Mouse (Mus musculus) granulocyte monocyte progenitor cell, adult 5-6 weeks (primary cell): ENCODE data around the gene Prr15l. TPM values are rescaled to one million over a fixed set of nuclear protein-coding genes. Genes with fewer than 3 reads are reported as not detected.

ENCODE experiments used
- ATAC-seq: replicated peaks from 2 replicates; pipeline ENCODE4 v1.8.0; 2016; ENCODE audit warnings: mild to moderate bottlenecking, moderate TSS enrichment, inconsistent platforms; ENCODE audit not compliant: poor library complexity, severe bottlenecking
- total RNA-seq, 2 experiments: library from RNA; stranded (forward) in 1 of 2; stranded (reverse) in 1 of 2; fragments of 200-712, 200-1000 nt in 1 of 2; fragments of >200 nt in 1 of 2; fragmentation: Nextera tagmentation in 1 of 2; gene quantifications; 2 replicates each; pipeline ENCODE4 v1.2.3; 2014 to 2017

The Prr15l gene
- total RNA-seq, 2 experiments from 2014 or later = 0.67 TPM; not detected in 1

GRCm38 (mm10) chr11:96916885-96917396 lies 11.0 kb upstream of the Prr15l start:
- no peak for ATAC-seq

DNA sequence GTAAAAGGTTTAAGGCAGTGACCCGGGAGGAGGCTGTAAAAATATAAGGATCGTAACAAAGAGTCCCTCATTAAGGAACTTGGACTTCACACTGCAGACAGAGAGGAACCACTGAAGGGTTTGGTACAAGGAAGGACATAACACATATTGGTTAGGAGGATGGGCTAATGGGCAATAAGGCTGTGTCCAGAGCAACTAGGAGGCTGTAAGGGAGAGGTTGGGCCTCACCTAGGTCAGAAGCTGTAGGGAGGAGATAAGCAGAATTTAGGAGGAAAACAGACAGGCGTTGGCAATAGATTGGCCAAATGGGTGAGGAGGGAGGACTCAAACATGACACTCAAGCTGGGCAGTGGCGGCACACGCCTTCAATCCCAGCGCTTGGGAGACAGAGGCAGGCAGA lies 10.5 kb upstream of the Prr15l start:
- no peak for ATAC-seq

DNA sequence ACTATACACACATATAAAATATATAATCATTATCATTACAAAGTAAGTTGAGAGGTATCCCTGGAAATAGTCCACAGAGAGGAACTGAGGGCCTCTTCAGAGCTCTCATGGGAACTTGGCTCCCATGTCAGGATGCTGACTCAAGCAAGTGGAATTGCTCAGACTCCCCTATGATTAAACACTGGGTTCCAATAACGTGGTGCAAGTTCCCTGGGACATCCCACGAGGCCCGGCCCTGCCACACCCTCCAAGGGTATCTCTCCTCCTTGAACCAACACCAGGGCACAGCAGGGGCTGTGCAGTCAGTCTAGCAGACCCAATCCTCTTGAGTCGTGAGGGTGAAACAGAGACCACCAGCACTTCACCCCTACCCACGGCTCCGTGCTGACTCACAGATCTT lies 8.9 kb upstream of the Prr15l start:
- no peak for ATAC-seq

- ATAC-seq = peak; percentile 74
Observed at GRCm38 (mm10) chr11:96924861-96925260, 3.0 kb upstream of the Prr15l start.

DNA sequence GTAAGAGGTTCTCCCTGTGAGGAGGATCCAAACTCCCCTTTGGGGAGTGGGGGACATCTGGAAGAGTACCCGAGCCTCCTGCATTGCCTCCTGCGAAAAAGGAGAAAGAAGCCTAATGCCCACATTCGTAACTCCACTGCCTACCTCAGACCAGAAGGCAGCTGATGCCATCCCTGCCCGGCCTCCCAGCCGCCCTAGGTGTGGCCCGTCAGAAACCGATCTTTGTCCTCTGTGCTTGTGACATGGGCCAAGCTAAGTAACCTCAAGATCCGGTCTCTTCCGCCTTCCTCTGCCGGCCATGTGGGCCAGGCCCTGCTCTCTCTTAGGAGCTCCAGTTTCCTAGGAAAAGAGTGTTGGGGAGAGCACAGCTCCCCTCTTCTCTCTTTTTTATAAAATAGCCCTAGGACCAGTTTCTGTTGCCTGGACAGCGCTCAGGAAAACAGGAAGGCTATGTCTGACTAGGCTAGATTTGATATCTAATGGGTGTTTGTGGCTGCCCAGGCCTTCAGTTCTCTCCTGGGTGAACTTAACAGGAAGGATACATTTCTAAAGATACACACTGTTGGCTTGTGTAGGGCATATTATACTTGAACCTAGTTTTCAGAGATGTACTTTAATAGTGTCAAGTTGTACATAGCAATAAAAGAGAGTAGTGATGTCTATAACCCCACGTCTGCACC lies 2.3 kb upstream of the Prr15l start:
- peak; percentile 25; the same call in 1 of the 2 replicates for ATAC-seq

- ATAC-seq = no peak
Observed at GRCm38 (mm10) chr11:96926587-96926986, 1.3 kb upstream of the Prr15l start.

- no peak for ATAC-seq
Observed at GRCm38 (mm10) chr11:96928691-96929090, 787 bp downstream of the Prr15l start.

DNA sequence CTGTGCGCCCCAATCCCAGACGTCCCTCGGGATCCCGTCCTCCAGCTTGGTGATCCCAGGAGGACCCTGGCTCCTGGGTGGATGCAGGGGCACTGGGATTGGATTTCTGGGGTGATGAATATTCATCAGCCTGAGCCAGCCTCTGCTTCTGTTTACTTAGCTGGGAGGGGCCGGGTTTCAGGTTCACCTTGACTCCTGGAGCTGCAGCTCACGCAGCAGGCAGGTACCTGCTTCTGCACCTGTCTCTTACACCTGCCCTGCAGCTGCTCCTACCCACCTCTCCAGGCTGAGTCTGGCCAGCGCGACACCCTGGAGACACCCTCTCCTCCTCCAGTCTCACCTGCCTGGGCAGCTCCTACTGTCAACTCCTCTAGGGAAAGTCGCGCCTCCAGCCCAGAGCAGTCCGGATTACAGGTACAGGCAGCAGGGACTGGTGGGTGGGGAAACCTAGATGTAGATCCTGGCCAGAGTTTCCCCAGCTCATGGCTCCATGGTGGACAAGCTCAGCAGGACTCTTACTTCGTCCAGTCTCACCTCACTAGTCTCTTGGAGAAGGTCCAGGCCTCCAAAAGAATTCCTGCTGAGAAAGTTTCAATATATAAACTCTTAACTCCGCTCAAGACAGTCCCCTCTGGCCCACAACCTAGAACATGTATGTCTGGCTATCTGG lies 1.3 kb downstream of the Prr15l start:
- ATAC-seq = no peak

DNA sequence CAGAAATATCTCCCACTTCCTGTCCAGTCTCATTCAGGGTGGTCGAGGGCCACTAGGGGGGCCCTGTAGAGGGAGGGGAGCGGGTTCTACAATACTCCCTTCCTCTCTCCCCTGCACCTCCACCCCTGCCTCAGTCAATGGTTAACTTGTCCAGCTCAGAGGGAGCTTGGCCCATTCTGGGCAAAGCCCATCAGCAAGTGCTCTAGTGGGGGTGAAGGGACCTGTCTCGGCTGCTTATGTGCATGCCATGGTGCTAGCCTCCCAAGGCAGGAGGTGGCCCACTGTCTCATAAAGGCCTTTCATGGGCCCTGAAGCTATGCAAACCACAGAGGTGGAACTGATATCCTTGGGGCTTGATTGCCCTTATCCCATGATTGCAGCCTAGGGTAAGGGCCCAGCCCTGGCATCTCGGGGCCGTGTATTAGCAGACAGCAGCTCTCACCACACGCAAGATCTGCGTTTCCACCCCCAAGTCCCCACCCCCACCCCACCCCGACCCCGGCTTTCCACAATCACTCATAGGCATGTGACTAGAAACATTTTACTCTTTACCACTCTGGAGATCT lies 1.9 kb downstream of the Prr15l start:
- ATAC-seq = no peak

- ATAC-seq = no peak
Observed at GRCm38 (mm10) chr11:96931327-96932062, 3.6 kb downstream of the Prr15l start.

- peak; percentile 8; the same call in 1 of the 2 replicates for ATAC-seq
Observed at GRCm38 (mm10) chr11:96933562-96934276, 5.8 kb downstream of the Prr15l start.

GRCm38 (mm10) chr11:96934921-96935356 lies 7.0 kb downstream of the Prr15l start:
- peak; percentile 92 for ATAC-seq

GRCm38 (mm10) chr11:96935872-96936650 lies 8.2 kb downstream of the Prr15l start:
- no peak for ATAC-seq

- ATAC-seq = peak; percentile 48; the same call in 1 of the 2 replicates
Observed at GRCm38 (mm10) chr11:96937549-96938425, 9.9 kb downstream of the Prr15l start.

DNA sequence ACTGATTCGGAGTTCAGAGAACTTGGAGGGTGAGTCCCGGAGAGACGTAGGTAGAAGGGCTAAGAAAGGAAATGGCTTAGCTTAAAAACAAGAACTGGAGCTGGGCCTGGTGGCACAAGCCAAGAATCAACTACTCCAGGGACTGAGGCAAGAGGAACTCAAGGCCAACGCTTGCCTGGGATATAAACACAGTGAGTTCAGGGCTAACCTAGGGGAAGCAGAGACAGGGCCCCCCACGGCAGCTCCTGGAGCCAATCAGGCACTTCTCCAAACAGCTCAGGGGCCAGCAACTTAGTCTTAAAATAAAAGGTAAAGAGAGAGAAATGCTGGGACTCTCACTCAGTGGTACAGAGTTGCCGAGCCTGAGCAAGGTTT lies 10.5 kb downstream of the Prr15l start:
- ATAC-seq = no peak

DNA sequence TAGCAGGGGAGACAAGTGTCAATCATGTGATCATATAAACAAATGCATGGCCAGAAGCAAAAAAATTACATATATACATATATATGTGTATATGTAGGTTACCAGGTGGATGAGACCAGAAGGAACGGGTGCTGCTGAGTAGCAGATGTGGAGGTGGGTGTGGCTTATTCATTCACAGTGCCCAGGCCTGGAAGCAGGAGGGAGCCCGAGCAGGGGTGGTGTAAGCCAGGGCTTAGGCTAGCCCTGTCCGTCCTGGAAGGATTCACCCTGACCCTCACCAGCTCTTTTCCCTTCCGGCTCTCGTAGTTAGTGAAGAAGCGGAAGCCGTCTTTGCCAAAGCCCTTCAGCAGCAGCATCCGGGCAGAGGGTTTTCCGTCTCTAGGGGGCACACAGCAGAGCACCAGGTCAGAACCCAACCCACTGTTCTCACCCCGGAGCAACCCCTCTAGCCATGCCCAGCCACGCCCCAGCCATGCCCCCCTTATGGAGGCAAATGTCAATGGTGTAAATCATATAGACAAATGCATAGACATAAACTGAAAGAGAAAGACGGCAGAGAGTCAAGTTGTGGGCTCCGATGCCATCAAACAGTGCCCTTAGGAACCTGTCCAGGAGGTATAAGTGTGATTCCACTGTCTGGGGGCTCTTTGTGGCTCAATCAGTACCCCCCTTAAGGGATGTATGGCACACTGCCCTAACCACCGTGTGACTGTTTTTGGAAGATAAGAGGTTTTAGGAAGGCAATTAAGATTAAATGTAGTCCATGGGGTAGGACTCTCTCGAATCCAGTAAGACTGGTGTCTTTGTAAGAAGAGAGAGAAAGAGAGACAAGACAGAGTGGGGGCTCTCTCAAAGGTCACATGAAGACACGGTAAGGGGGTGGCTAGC lies 12.9 kb downstream of the Prr15l start:
- no peak for ATAC-seq

DNA sequence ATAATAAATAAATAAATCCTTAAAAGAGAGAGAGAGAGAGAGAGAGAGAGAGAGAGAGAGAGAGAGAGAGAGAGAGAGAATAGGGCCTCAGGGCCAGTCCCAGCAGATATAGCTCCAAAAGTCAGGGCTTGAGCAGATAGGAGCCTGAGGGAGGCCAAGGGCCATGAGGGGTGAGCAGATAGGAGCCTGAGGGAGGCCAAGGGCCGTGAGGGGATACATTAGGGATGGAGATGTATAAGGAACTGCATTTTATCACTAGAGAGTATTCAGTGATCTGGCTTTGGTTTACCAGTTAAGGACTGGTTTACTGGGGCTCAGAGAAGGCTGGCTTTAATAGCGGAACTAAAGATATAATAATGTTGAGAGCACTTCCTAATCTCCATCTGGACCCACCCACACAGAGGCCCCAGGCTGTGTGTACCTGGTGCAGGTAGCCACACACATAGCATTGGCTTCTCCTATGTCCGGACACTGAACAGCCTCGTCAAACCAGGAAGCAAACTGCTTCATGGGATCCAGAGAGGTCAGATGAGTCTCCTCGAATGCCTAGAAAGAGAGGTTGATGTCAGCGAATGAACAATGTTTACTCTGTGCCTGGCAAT lies 14.2 kb downstream of the Prr15l start:
- no peak for ATAC-seq
